Mouse (Mus musculus) neutrophil, adult 5-6 weeks (primary cell): ENCODE measurements around the gene Myrfl. TPM values are rescaled to one million over a fixed set of nuclear protein-coding genes. Genes with fewer than 3 reads are reported as not detected.

Experiments
- ATAC-seq: fragments of 151-379, 151-347 bp; 2 replicates; pipeline ENCODE4 v1.8.0; 2017; ENCODE audit warnings: mild to moderate bottlenecking, moderate TSS enrichment; ENCODE audit not compliant: insufficient number of reproducible peaks, poor library complexity, low FRiP score, severe bottlenecking; ENCODE audit errors: extremely low read depth
- total RNA-seq: library from RNA; stranded (forward); fragments of 200-1000 nt; gene quantifications from 2 replicates; pipeline ENCODE4 v1.2.3, GENCODE M21; 2017

The Myrfl gene
- total RNA-seq, 1 experiment from 2014 or later = 0.12 TPM

GRCm38 (mm10) chr10:116735607-116736006 lies 161.1 kb downstream of the Myrfl start:
- ATAC-seq = no peak

GRCm38 (mm10) chr10:116733651-116734050 lies 163.1 kb downstream of the Myrfl start:
- ATAC-seq = no peak

GRCm38 (mm10) chr10:116730033-116730652 lies 166.6 kb downstream of the Myrfl start:
- no peak for ATAC-seq

- ATAC-seq = no peak
Observed at GRCm38 (mm10) chr10:116728860-116729259, 167.9 kb downstream of the Myrfl start.

DNA sequence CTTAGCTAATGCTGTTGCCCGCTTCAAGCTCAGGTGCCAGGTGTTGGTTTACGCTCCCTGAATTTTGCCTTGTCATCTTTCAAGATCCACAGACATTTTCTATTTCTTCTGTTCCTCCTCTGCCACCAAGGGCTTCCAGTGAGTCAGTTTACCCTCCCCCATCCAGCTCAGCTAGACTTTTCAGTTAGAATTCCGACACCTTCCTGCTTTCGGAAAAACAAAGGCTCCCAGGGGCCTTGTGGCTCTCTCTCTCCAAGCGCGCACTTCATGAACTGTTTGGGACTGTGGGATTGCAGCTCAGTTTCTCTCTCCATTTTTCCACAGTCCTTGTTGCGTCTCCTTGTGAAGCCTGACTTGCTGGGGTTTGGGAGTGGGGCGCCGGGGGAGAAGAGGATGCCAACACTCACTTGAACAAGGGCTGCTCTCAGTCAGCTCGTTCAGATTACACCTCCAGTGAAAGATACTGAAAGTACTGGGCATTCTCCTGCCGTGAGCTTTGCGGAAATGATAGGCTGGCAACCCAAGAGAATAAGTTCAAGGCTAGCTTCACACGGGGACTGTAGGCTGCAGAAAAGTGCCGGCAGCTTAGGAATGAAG lies 168.9 kb downstream of the Myrfl start:
- ATAC-seq = no peak

Other genes with a start within 250 kb of the Myrfl start
- gene Rab3ip, start 53.9 kb upstream of the Myrfl start, total RNA-seq = 46.0 and 51.2 TPM in 2 replicates
- gene Gm10271, start 75.7 kb upstream of the Myrfl start, total RNA-seq = not detected in 2 replicates
- gene Best3, start 89.4 kb upstream of the Myrfl start, total RNA-seq = not detected in 2 replicates
- gene Lrrc10, start 148.4 kb upstream of the Myrfl start, total RNA-seq = not detected in 2 replicates
- gene Cct2, start 166.9 kb upstream of the Myrfl start, total RNA-seq = 204 and 205 TPM in 2 replicates